Mouse (Mus musculus): Measurements from ENCODE around the gene Fgfr2. TPM values are rescaled to one million over a fixed set of nuclear protein-coding genes. Genes with fewer than 3 reads are reported as not detected.

Gene Fgfr2
- polyA plus RNA-seq, 1 experiment from 2014 or later = 39.4 TPM

- 82% methylated on average over 5 of the region's 5 CpGs for WGBS
- Histone ChIP-seq H3K9ac (replicated peaks) (no peak overlapping the region), H3K4me3 (replicated peaks) (no peak overlapping the region), H3K27me3 (peaks cover 58% of the 10 kb centered on the region), H3K27ac (no peak overlapping the region), H3K36me3 (peaks cover 51% of the 10 kb centered on the region), H3K4me1 (replicated peaks) (peaks cover 19% of the 10 kb centered on the region), H3K4me2 (replicated peaks) (no peak overlapping the region), H3K9me3 (no peaks in the 10 kb centered on the region)
- ATAC-seq = no peak
These were observed 2955.9 kb downstream of the Fgfr2 start for GRCm38 (mm10) chr7:130167261-130167660.

- H3K36me3 ChIP-seq = peaks cover 49% of the 10 kb centered on the region
- WGBS = 33% methylated on average over 4 of the region's 4 CpGs
- H3K9me3 ChIP-seq = no peaks in the 10 kb centered on the region
- no peak overlapping the region for H3K4me2 ChIP-seq (replicated peaks)
- no peak for ATAC-seq
- no peak overlapping the region for H3K27ac ChIP-seq
- H3K4me1 ChIP-seq (replicated peaks) = peaks cover 19% of the 10 kb centered on the region
- no peak overlapping the region for H3K4me3 ChIP-seq (replicated peaks)
- H3K27me3 ChIP-seq = peaks cover 49% of the 10 kb centered on the region
- no peak overlapping the region for H3K9ac ChIP-seq (replicated peaks)
These were observed 2957.0 kb downstream of the Fgfr2 start for GRCm38 (mm10) chr7:130166190-130166589.

- peaks cover 43% of the 10 kb centered on the region for H3K36me3 ChIP-seq
- 92% methylated on average over 3 of the region's 3 CpGs for WGBS
- no peak overlapping the region for H3K27ac ChIP-seq
- no peak overlapping the region for H3K4me2 ChIP-seq (replicated peaks)
- no peaks in the 10 kb centered on the region for H3K9me3 ChIP-seq
- no peak overlapping the region for H3K4me3 ChIP-seq (replicated peaks)
- no peak for ATAC-seq
- peaks cover 19% of the 10 kb centered on the region for H3K4me1 ChIP-seq (replicated peaks)
- no peak overlapping the region for H3K9ac ChIP-seq (replicated peaks)
- H3K27me3 ChIP-seq = peaks cover 43% of the 10 kb centered on the region
These were observed 2957.7 kb downstream of the Fgfr2 start for GRCm38 (mm10) chr7:130165408-130165807.

- Histone ChIP-seq H3K27ac (no peak overlapping the region), H3K9me3 (no peaks in the 10 kb centered on the region), H3K27me3 (peaks cover 28% of the 10 kb centered on the region), H3K9ac (replicated peaks) (no peak overlapping the region), H3K36me3 (peaks cover 30% of the 10 kb centered on the region), H3K4me1 (replicated peaks) (peaks cover 9% of the 10 kb centered on the region; the same call in 1 of the 2 replicates), H3K4me3 (replicated peaks) (no peak overlapping the region), H3K4me2 (replicated peaks) (no peak overlapping the region)
- no peak for ATAC-seq
- 88% methylated on average over 6 of the region's 6 CpGs for WGBS
These were observed 2960.4 kb downstream of the Fgfr2 start for GRCm38 (mm10) chr7:130162718-130163117.

- WGBS = 78% methylated on average over 5 of the region's 5 CpGs
- Histone ChIP-seq H3K9me3 (no peaks in the 10 kb centered on the region), H3K27me3 (peaks cover 19% of the 10 kb centered on the region; the same call in 1 of the 2 replicates), H3K4me2 (replicated peaks) (no peak overlapping the region), H3K4me1 (replicated peaks) (0 out of 2 replicates have a peak, but pooled peaks cover 6% of the 10 kb centered on the region), H3K27ac (no peak overlapping the region), H3K36me3 (peaks cover 23% of the 10 kb centered on the region), H3K9ac (replicated peaks) (no peak overlapping the region), H3K4me3 (replicated peaks) (no peak overlapping the region)
- no peak for ATAC-seq
These were observed 2961.6 kb downstream of the Fgfr2 start for GRCm38 (mm10) chr7:130161581-130161980.

GRCm38 (mm10) chr7:130158845-130159244 is 2964.3 kb downstream of the Fgfr2 start:
- no peaks in the 10 kb centered on the region for H3K9me3 ChIP-seq
- H3K27ac ChIP-seq = no peak overlapping the region
- no peak overlapping the region for H3K4me3 ChIP-seq (replicated peaks)
- WGBS = 89% methylated on average over 3 of the region's 3 CpGs
- no peak overlapping the region for H3K9ac ChIP-seq (replicated peaks)
- H3K4me1 ChIP-seq (replicated peaks) = no peaks in the 10 kb centered on the region
- peaks cover 18% of the 10 kb centered on the region for H3K36me3 ChIP-seq
- H3K4me2 ChIP-seq (replicated peaks) = no peak overlapping the region
- ATAC-seq = no peak
- H3K27me3 ChIP-seq = 0 out of 2 replicates have a peak, but pooled peaks cover 1% of the 10 kb centered on the region

GRCm38 (mm10) chr7:130153363-130153969 is 2969.7 kb downstream of the Fgfr2 start:
- 83% methylated on average over 7 of the region's 7 CpGs for WGBS
- Histone ChIP-seq H3K9ac (replicated peaks) (no peak overlapping the region), H3K27ac (no peak overlapping the region), H3K4me2 (replicated peaks) (no peak overlapping the region), H3K36me3 (no peaks in the 10 kb centered on the region), H3K4me1 (replicated peaks) (no peaks in the 10 kb centered on the region), H3K4me3 (replicated peaks) (no peak overlapping the region), H3K27me3 (no peaks in the 10 kb centered on the region), H3K9me3 (no peaks in the 10 kb centered on the region)
- no peak for ATAC-seq

GRCm38 (mm10) chr7:130148906-130149305 is 2974.2 kb downstream of the Fgfr2 start:
- no peak overlapping the region for H3K4me3 ChIP-seq (replicated peaks)
- H3K4me2 ChIP-seq (replicated peaks) = no peak overlapping the region
- H3K9ac ChIP-seq (replicated peaks) = no peak overlapping the region
- whole genome bisulfite sequencing = 91% methylated on average over 5 of the region's 5 CpGs
- ATAC-seq = no peak
- no peaks in the 10 kb centered on the region for H3K27me3 ChIP-seq
- H3K9me3 ChIP-seq = no peaks in the 10 kb centered on the region
- no peak overlapping the region for H3K27ac ChIP-seq
- no peaks in the 10 kb centered on the region for H3K4me1 ChIP-seq (replicated peaks)
- H3K36me3 ChIP-seq = no peaks in the 10 kb centered on the region

GRCm38 (mm10) chr7:130147230-130147629 is 2975.9 kb downstream of the Fgfr2 start:
- WGBS = 86% methylated on average over 7 of the region's 7 CpGs
- H3K27ac ChIP-seq = no peak overlapping the region
- H3K4me3 ChIP-seq (replicated peaks) = no peak overlapping the region
- peaks cover 5% of the 10 kb centered on the region; the same call in 1 of the 2 replicates for H3K27me3 ChIP-seq
- no peaks in the 10 kb centered on the region for H3K36me3 ChIP-seq
- no peak overlapping the region for H3K9ac ChIP-seq (replicated peaks)
- H3K4me1 ChIP-seq (replicated peaks) = no peaks in the 10 kb centered on the region
- no peak for ATAC-seq
- H3K4me2 ChIP-seq (replicated peaks) = no peak overlapping the region
- H3K9me3 ChIP-seq = no peaks in the 10 kb centered on the region

GRCm38 (mm10) chr7:130145211-130145610 is 2977.9 kb downstream of the Fgfr2 start:
- Histone ChIP-seq H3K36me3 (no peaks in the 10 kb centered on the region), H3K27ac (no peak overlapping the region), H3K27me3 (peaks cover 8% of the 10 kb centered on the region), H3K4me2 (replicated peaks) (no peak overlapping the region), H3K4me3 (replicated peaks) (no peak overlapping the region), H3K9me3 (no peaks in the 10 kb centered on the region), H3K9ac (replicated peaks) (no peak overlapping the region), H3K4me1 (replicated peaks) (no peaks in the 10 kb centered on the region)
- WGBS = 93% methylated on average over 4 of the region's 4 CpGs
- no peak for ATAC-seq

GRCm38 (mm10) chr7:130143371-130143770 is 2979.8 kb downstream of the Fgfr2 start:
- Histone ChIP-seq H3K4me1 (replicated peaks) (no peaks in the 10 kb centered on the region), H3K4me3 (replicated peaks) (no peak overlapping the region), H3K9me3 (no peaks in the 10 kb centered on the region), H3K27me3 (peaks cover 8% of the 10 kb centered on the region), H3K36me3 (no peaks in the 10 kb centered on the region), H3K4me2 (replicated peaks) (no peak overlapping the region), H3K9ac (replicated peaks) (no peak overlapping the region), H3K27ac (no peak overlapping the region)
- no peak for ATAC-seq
- WGBS = 69% methylated on average over 7 of the region's 7 CpGs

- Histone ChIP-seq H3K27me3 (peaks cover 8% of the 10 kb centered on the region), H3K4me3 (replicated peaks) (no peak overlapping the region), H3K4me1 (replicated peaks) (peaks cover under 1% of the 10 kb centered on the region; the same call in 1 of the 2 replicates), H3K4me2 (replicated peaks) (no peak overlapping the region), H3K9ac (replicated peaks) (no peak overlapping the region), H3K36me3 (no peaks in the 10 kb centered on the region), H3K27ac (no peak overlapping the region), H3K9me3 (no peaks in the 10 kb centered on the region)
- ATAC-seq = no peak
- WGBS = 77% methylated on average over 3 of the region's 3 CpGs
These were observed 2981.9 kb downstream of the Fgfr2 start for GRCm38 (mm10) chr7:130141088-130141873.

All from midbrain, embryonic 13.5 days (tissue).